Mouse (Mus musculus) adipose tissue, adult 10 weeks (tissue): ENCODE data around the gene BC049730. TPM values are rescaled to one million over a fixed set of nuclear protein-coding genes. Genes with fewer than 3 reads are reported as not detected.

ENCODE experiments used
- polyA plus RNA-seq: library from polyadenylated mRNA; stranded (reverse); fragments of 350-450 nt; fragmentation: Illumina TruSeq; extraction: RNeasy Lipid Tissue Mini Kit (QIAGEN cat#74804); gene quantifications from one replicate; pipeline ENCODE4 v1.2.3, GENCODE M21; 2014; ENCODE audit warnings: low read depth, low replicate concordance

Gene BC049730
- 1.4 TPM for polyA plus RNA-seq

DNA sequence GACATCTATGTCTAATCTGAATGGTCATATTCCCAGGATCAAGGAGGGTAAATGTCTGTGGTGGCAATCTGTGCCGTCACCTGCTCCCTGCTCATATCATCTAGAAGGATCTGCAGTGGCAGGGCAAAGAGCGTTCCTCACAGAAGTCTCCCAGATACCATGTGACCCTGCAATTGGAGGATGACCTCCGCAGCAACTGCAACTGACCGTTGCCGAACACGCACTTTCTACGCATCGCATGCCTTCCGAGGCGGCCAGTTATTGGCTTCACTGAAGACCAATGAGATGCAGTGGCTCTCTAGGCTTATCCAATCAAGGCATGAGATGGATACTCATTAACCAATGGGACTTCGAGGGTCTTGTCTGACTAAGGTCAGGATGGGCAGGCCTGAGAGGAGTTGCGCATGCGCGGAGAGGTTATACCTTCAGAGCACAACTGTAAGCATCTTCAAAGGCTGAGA, at the start of gene BC049730:
Gene BC049730, plus strand, starts transcription at position 411 of the 461 bp plus-strand sequence.

DNA sequence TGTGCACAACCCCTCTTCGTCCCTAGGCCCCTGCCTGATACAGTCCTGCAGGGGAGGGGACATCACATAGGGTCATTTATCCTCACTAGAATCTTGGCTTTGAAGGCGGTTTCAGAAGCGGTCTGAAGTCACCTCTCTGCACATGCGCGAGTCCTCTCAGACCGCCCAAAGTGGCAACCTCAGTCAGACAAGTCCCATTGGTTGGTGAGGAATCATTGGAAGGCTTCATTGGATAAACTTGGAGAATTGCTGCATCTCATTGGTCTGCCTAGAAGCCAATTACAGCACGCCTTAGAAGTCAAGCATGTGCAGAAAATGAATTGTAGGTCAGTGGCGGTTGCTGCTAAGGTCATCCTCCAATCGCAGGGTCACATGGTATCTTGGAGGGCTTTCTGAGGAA, 32.5 kb upstream of the BC049730 start, which contains the start of gene Tex101:
Gene Tex101, minus strand, starts transcription at position 101 of the 400 bp plus-strand sequence.

DNA sequence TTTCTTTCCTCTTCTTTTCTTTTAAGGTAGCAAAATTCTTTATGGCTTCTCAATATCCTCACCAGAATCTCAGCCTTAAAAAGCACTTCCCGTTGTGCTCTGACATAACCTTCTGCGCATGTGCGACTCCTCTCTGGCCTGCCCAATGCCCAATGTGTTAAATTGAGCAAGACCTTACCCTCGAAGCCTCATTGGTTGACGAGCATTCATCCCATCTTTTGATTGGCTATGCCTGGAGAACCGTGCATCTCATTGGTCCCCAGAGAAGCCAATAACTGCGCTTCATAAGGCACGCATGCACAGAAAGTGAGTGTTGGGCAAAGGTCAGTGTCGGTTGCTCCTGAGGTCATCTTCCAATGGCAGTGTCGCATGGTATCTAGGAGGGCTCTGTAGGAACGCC, 17.8 kb downstream of the BC049730 start, which contains the start of gene Gm4763:
Gene Gm4763, minus strand, starts transcription at position 101 of the 400 bp plus-strand sequence.

DNA sequence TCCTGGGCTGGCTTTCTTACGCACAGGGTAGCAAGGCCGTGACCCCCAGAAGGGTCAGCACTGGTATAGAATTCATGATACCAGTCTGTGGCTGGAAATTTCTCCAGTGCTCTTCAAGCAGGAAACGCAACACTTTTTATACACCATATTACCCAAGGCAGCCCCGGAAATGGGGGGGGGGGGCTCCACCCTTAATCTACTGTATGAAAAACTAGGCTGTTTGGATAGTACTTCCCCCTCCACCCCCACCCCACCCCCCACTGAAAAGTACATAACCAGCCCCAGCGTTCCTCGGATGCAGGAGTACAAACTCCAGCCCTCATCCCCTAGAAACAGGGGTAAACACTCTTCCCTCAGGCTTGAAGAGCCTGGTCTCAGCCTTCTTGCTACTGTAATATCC, 51.2 kb downstream of the BC049730 start, which contains the start of gene Cd177:
Gene Cd177, minus strand, starts transcription at position 101 of the 400 bp plus-strand sequence.

Other genes starting within 250 kb of the BC049730 start
- gene Plaur, start 246.8 kb upstream of the BC049730 start, polyA plus RNA-seq, result 6.9 TPM
- gene Cadm4, start 227.2 kb upstream of the BC049730 start, polyA plus RNA-seq, result 5.4 TPM
- gene Zfp428, start 202.2 kb upstream of the BC049730 start, polyA plus RNA-seq, result 3.0 TPM
- 3.2 TPM for gene AC161166.1, start 196.8 kb upstream of the BC049730 start, polyA plus RNA-seq
- gene Irgq, start 178.6 kb upstream of the BC049730 start, polyA plus RNA-seq, result 13.2 TPM
- gene Pinlyp, start 163.1 kb upstream of the BC049730 start, polyA plus RNA-seq, result not detected
- 31.9 TPM for gene Xrcc1, start 163.0 kb upstream of the BC049730 start, polyA plus RNA-seq
- 7.0 TPM for gene Ethe1, start 121.7 kb upstream of the BC049730 start, polyA plus RNA-seq
- 0.17 TPM for gene Zfp575, start 121.6 kb upstream of the BC049730 start, polyA plus RNA-seq
- 4.5 TPM for gene Phldb3, start 98.5 kb upstream of the BC049730 start, polyA plus RNA-seq
- gene Lypd3, start 72.7 kb upstream of the BC049730 start, polyA plus RNA-seq, result 1.2 TPM
- gene Tex101, start 32.6 kb upstream of the BC049730 start, polyA plus RNA-seq, result 5.0 TPM
- gene Gm4763, start 17.7 kb downstream of the BC049730 start, polyA plus RNA-seq, result 1.3 TPM
- 1.2 TPM for gene Cd177, start 51.1 kb downstream of the BC049730 start, polyA plus RNA-seq
- 509 TPM for gene Ceacam10, start 68.0 kb downstream of the BC049730 start, polyA plus RNA-seq
- 1.8 TPM for gene Gm9844, start 153.0 kb downstream of the BC049730 start, polyA plus RNA-seq
- gene Lypd4, start 160.7 kb downstream of the BC049730 start, polyA plus RNA-seq, result 8.7 TPM
- gene Dmrtc2, start 160.8 kb downstream of the BC049730 start, polyA plus RNA-seq, result 1.4 TPM
- 1,055 TPM for gene Rps19, start 175.1 kb downstream of the BC049730 start, polyA plus RNA-seq
- gene Cd79a, start 188.1 kb downstream of the BC049730 start, polyA plus RNA-seq, result 0.69 TPM
- gene Arhgef1, start 193.7 kb downstream of the BC049730 start, polyA plus RNA-seq, result 85.9 TPM
- gene Gm4881, start 235.3 kb downstream of the BC049730 start, polyA plus RNA-seq, result not detected